Mouse (Mus musculus): ENCODE results near the gene Anks1b. TPM values are rescaled to one million over a fixed set of nuclear protein-coding genes. Genes with fewer than 3 reads are reported as not detected.

Gene Anks1b
- polyA plus RNA-seq, 1 experiment, result 1.3 TPM

GRCm38 (mm10) chr10:90732823-90733222 is 859.5 kb downstream of the Anks1b start:
- no peak for DNase-seq
- WGBS, result 25% methylated on average over 4 of the region's 4 CpGs
- no peak overlapping the region for H3K27ac ChIP-seq (ENCODE audit: insufficient read depth, low read depth, low read length)
- TF ChIP-seq POLR2A (IDR thresholded peaks at IDR 0.05; ENCODE audit: low read depth, low read length) (no peak), CTCF (conservative IDR thresholded peaks at IDR 0.05; ENCODE audit: insufficient read depth, insufficient read length, low read depth, low read length) (no peak)
- H3K4me3 ChIP-seq (ENCODE audit: insufficient read depth, low read depth, low read length), result no peak overlapping the region
- H3K27me3 ChIP-seq (replicated peaks; ENCODE audit: control insufficient read depth, insufficient read depth, low read length), result no peaks in the 10 kb centered on the region
- no peaks in the 10 kb centered on the region; the same call in 1 of the 2 replicates for H3K4me1 ChIP-seq (ENCODE audit: control insufficient read depth, insufficient read depth, low read length)
- H3K36me3 ChIP-seq (ENCODE audit: control insufficient read depth, insufficient read depth, low read length), result no peaks in the 10 kb centered on the region

- WGBS, result 28% methylated on average over 5 of the region's 5 CpGs
Measured at GRCm38 (mm10) chr10:90733632-90734031, 860.3 kb downstream of the Anks1b start.

GRCm38 (mm10) chr10:90738475-90738874 is 865.2 kb downstream of the Anks1b start:
- no peak for TF ChIP-seq CTCF (conservative IDR thresholded peaks at IDR 0.05; ENCODE audit: insufficient read depth, insufficient read length, low read depth, low read length)
- no peak for TF ChIP-seq POLR2A (IDR thresholded peaks at IDR 0.05; ENCODE audit: low read depth, low read length)

More at GRCm38 (mm10) chr10:90733632-90734031, 860.3 kb downstream of the Anks1b start:
- Histone ChIP-seq H3K4me1 (ENCODE audit: control insufficient read depth, insufficient read depth, low read length) (no peaks in the 10 kb centered on the region), H3K27ac (ENCODE audit: insufficient read depth, low read depth, low read length) (no peak overlapping the region), H3K4me3 (ENCODE audit: insufficient read depth, low read depth, low read length) (no peak overlapping the region), H3K36me3 (ENCODE audit: control insufficient read depth, insufficient read depth, low read length) (no peaks in the 10 kb centered on the region), H3K27me3 (replicated peaks; ENCODE audit: control insufficient read depth, insufficient read depth, low read length) (no peaks in the 10 kb centered on the region)
- DNase-seq, result peak; percentile 33
- no peak for TF ChIP-seq POLR2A (IDR thresholded peaks at IDR 0.05; ENCODE audit: low read depth, low read length)
- peak; percentile 38 for TF ChIP-seq CTCF (conservative IDR thresholded peaks at IDR 0.05; ENCODE audit: insufficient read depth, insufficient read length, low read depth, low read length)

GRCm38 (mm10) chr10:90740956-90741355 is 867.6 kb downstream of the Anks1b start:
- no peak for DNase-seq
- Histone ChIP-seq H3K27me3 (replicated peaks; ENCODE audit: control insufficient read depth, insufficient read depth, low read length) (no peaks in the 10 kb centered on the region), H3K36me3 (ENCODE audit: control insufficient read depth, insufficient read depth, low read length) (no peaks in the 10 kb centered on the region), H3K4me1 (ENCODE audit: control insufficient read depth, insufficient read depth, low read length) (no peaks in the 10 kb centered on the region), H3K27ac (ENCODE audit: insufficient read depth, low read depth, low read length) (no peak overlapping the region), H3K4me3 (ENCODE audit: insufficient read depth, low read depth, low read length) (no peak overlapping the region)
- 92% methylated on average over 5 of the region's 5 CpGs for WGBS
- TF ChIP-seq CTCF (conservative IDR thresholded peaks at IDR 0.05; ENCODE audit: insufficient read depth, insufficient read length, low read depth, low read length), result no peak
- TF ChIP-seq POLR2A (IDR thresholded peaks at IDR 0.05; ENCODE audit: low read depth, low read length), result no peak

More at GRCm38 (mm10) chr10:90738475-90738874, 865.2 kb downstream of the Anks1b start:
- 60% methylated on average over 2 of the region's 2 CpGs for whole genome bisulfite sequencing
- Histone ChIP-seq H3K36me3 (ENCODE audit: control insufficient read depth, insufficient read depth, low read length) (no peaks in the 10 kb centered on the region), H3K4me1 (ENCODE audit: control insufficient read depth, insufficient read depth, low read length) (no peaks in the 10 kb centered on the region), H3K4me3 (ENCODE audit: insufficient read depth, low read depth, low read length) (no peak overlapping the region), H3K27ac (ENCODE audit: insufficient read depth, low read depth, low read length) (no peak overlapping the region), H3K27me3 (replicated peaks; ENCODE audit: control insufficient read depth, insufficient read depth, low read length) (no peaks in the 10 kb centered on the region)
- DNase-seq, result no peak

GRCm38 (mm10) chr10:90751889-90752288 is 878.6 kb downstream of the Anks1b start:
- 65% methylated on average over 5 of the region's 5 CpGs for WGBS
- no peak overlapping the region for H3K27ac ChIP-seq (ENCODE audit: insufficient read depth, low read depth, low read length)
- no peaks in the 10 kb centered on the region for H3K36me3 ChIP-seq (ENCODE audit: control insufficient read depth, insufficient read depth, low read length)
- TF ChIP-seq CTCF (conservative IDR thresholded peaks at IDR 0.05; ENCODE audit: insufficient read depth, insufficient read length, low read depth, low read length) (no peak), POLR2A (IDR thresholded peaks at IDR 0.05; ENCODE audit: low read depth, low read length) (no peak)
- H3K4me1 ChIP-seq (ENCODE audit: control insufficient read depth, insufficient read depth, low read length), result no peaks in the 10 kb centered on the region
- DNase-seq, result no peak
- H3K27me3 ChIP-seq (replicated peaks; ENCODE audit: control insufficient read depth, insufficient read depth, low read length), result no peaks in the 10 kb centered on the region
- no peak overlapping the region for H3K4me3 ChIP-seq (ENCODE audit: insufficient read depth, low read depth, low read length)

GRCm38 (mm10) chr10:90753106-90753505 is 879.8 kb downstream of the Anks1b start:
- DNase-seq, result no peak
- H3K36me3 ChIP-seq (ENCODE audit: control insufficient read depth, insufficient read depth, low read length), result no peaks in the 10 kb centered on the region
- WGBS, result 67% methylated on average over 9 of the region's 9 CpGs
- no peak overlapping the region for H3K4me3 ChIP-seq (ENCODE audit: insufficient read depth, low read depth, low read length)
- H3K4me1 ChIP-seq (ENCODE audit: control insufficient read depth, insufficient read depth, low read length), result no peaks in the 10 kb centered on the region
- TF ChIP-seq POLR2A (IDR thresholded peaks at IDR 0.05; ENCODE audit: low read depth, low read length), result no peak
- TF ChIP-seq CTCF (conservative IDR thresholded peaks at IDR 0.05; ENCODE audit: insufficient read depth, insufficient read length, low read depth, low read length), result no peak
- no peak overlapping the region for H3K27ac ChIP-seq (ENCODE audit: insufficient read depth, low read depth, low read length)
- no peaks in the 10 kb centered on the region for H3K27me3 ChIP-seq (replicated peaks; ENCODE audit: control insufficient read depth, insufficient read depth, low read length)

DNA sequence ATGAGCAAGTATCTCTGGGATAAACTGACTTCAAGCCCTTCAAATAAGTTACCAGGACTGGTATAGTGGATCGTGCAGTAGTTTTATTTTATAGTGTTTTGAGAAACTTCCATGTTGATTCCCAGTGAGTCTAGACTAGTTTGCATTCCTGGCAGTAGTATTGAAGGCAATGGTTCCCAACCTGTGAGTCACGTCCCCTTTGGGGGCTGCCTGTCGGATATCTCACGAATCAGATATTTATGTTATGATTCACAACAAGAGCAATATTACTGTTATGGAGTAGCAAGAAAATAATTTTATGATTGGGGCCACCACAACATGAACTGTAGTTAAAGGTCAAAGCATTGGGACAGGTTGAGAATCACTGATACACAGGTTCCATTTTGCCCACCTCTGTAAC is 884.5 kb downstream of the Anks1b start:
- Histone ChIP-seq H3K4me3 (ENCODE audit: insufficient read depth, low read depth, low read length) (no peak overlapping the region), H3K27me3 (replicated peaks; ENCODE audit: control insufficient read depth, insufficient read depth, low read length) (no peaks in the 10 kb centered on the region), H3K27ac (ENCODE audit: insufficient read depth, low read depth, low read length) (no peak overlapping the region), H3K36me3 (ENCODE audit: control insufficient read depth, insufficient read depth, low read length) (no peaks in the 10 kb centered on the region), H3K4me1 (ENCODE audit: control insufficient read depth, insufficient read depth, low read length) (no peaks in the 10 kb centered on the region)
- WGBS, result 86% methylated on average over 4 of the region's 4 CpGs
- DNase-seq, result no peak
- TF ChIP-seq POLR2A (IDR thresholded peaks at IDR 0.05; ENCODE audit: low read depth, low read length) (no peak), CTCF (conservative IDR thresholded peaks at IDR 0.05; ENCODE audit: insufficient read depth, insufficient read length, low read depth, low read length) (no peak)

Measured in kidney, adult 2 months (tissue).